Mouse (Mus musculus) stomach, embryonic 15.5 days (tissue): ENCODE measurements around the gene Chit1. TPM values are rescaled to one million over a fixed set of nuclear protein-coding genes. Genes with fewer than 3 reads are reported as not detected.

Experiments
- ATAC-seq: fragments of 200-750 bp; cut with Nextera tagmentation; 2 replicates; pipeline ENCODE4 v1.8.0; 2017; ENCODE audit warnings: low read depth, moderate number of reproducible peaks, moderate TSS enrichment; ENCODE audit not compliant: insufficient read depth, low FRiP score
- H3K27ac ChIP-seq: fragments of 300-500 bp; sonication (generic); 2 replicates; pipeline ENCODE4 v1.5.1; 2015; ENCODE audit warnings: mild to moderate bottlenecking, inconsistent platforms
- H3K27me3 ChIP-seq: fragments of 300-500 bp; sonication (generic); replicated peaks from 2 replicates; pipeline ENCODE4 v1.6.1; 2015; ENCODE audit warnings: inconsistent platforms
- H3K36me3 ChIP-seq: fragments of 300-500 bp; sonication (generic); 2 replicates; pipeline ENCODE4 v1.6.1; 2015; ENCODE audit warnings: inconsistent platforms
- H3K4me1 ChIP-seq: fragments of 300-500 bp; sonication (generic); 2 replicates; pipeline ENCODE4 v1.6.1; 2015; ENCODE audit warnings: inconsistent platforms
- H3K4me2 ChIP-seq: fragments of 300-500 bp; sonication (generic); 2 replicates; pipeline ENCODE4 v1.6.1; 2015; ENCODE audit warnings: mild to moderate bottlenecking, inconsistent platforms
- H3K4me3 ChIP-seq: fragments of 300-500 bp; sonication (generic); replicated peaks from 2 replicates; pipeline ENCODE4 v1.5.1; 2015; ENCODE audit warnings: inconsistent platforms
- H3K9ac ChIP-seq: fragments of 300-500 bp; sonication (generic); 2 replicates; pipeline ENCODE4 v1.6.1; 2015; ENCODE audit warnings: inconsistent platforms
- H3K9me3 ChIP-seq: fragments of 300-500 bp; sonication (generic); 2 replicates; pipeline ENCODE4 v1.6.1; 2016; ENCODE audit warnings: inconsistent platforms
- WGBS: fragments of 180-500 bp; shearing (Covaris S2); methylation state at CpG from one replicate; pipeline ENCODE4 v1.1.7; 2015; 5-methylcytosine and 5-hydroxymethylcytosine counted together
- polyA plus RNA-seq: library from polyadenylated mRNA; unstranded; fragments of >200 nt; fragmentation: Nextera tagmentation; extraction: Ambion mirVana; gene quantifications from 2 replicates; pipeline ENCODE4 v1.2.1, GENCODE M21; 2015

Chit1 gene
- polyA plus RNA-seq, 1 experiment from 2014 or later: 1.1 TPM

DNA sequence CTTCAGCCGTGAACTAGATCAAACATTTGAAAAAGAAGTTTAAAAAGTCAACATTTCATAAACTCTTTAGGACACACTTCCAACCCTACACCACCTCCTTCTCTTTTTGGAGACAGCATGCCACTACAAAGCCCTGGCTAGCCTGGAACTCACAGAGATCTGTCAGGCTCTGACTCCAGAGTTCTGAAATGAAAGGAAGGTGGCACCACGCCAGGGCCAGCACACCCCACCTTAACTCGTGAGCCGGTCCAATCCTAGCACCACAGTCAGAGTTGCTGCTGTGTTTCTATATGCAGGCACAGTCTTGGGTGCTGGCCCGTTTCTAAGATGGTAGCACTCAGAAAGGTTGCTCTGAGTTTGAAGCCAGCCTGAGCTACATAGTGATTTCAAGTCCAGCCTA lies 6.1 kb downstream of the Chit1 start:
- no peak for ATAC-seq
- no peak overlapping the region for H3K9ac ChIP-seq
- no peaks in the 10 kb centered on the region for H3K36me3 ChIP-seq

GRCm38 (mm10) chr1:134120179-134120578 lies 9.1 kb downstream of the Chit1 start:
- H3K36me3 ChIP-seq: no peaks in the 10 kb centered on the region
- no peak overlapping the region for H3K27ac ChIP-seq
- no peak overlapping the region for H3K4me2 ChIP-seq
- no peaks in the 10 kb centered on the region for H3K4me1 ChIP-seq
- no peaks in the 10 kb centered on the region for H3K27me3 ChIP-seq
- under 1% methylated on average over 5 of the region's 5 CpGs for WGBS
- H3K4me3 ChIP-seq: no peak overlapping the region
- H3K9me3 ChIP-seq: no peaks in the 10 kb centered on the region
- H3K9ac ChIP-seq: no peak overlapping the region
- no peak for ATAC-seq

More for the DNA sequence above, 6.1 kb downstream of the Chit1 start:
- H3K4me2 ChIP-seq: no peak overlapping the region
- no peaks in the 10 kb centered on the region for H3K4me1 ChIP-seq
- WGBS: 62% methylated on average over 5 of the region's 5 CpGs
- no peak overlapping the region for H3K4me3 ChIP-seq
- no peaks in the 10 kb centered on the region for H3K27me3 ChIP-seq
- no peak overlapping the region for H3K27ac ChIP-seq
- no peaks in the 10 kb centered on the region for H3K9me3 ChIP-seq

GRCm38 (mm10) chr1:134122195-134122594 lies 11.2 kb downstream of the Chit1 start:
- H3K36me3 ChIP-seq: no peaks in the 10 kb centered on the region
- ATAC-seq: no peak
- H3K4me1 ChIP-seq: no peaks in the 10 kb centered on the region
- H3K9me3 ChIP-seq: no peaks in the 10 kb centered on the region
- H3K27ac ChIP-seq: no peak overlapping the region
- no peaks in the 10 kb centered on the region for H3K27me3 ChIP-seq
- H3K4me3 ChIP-seq: no peak overlapping the region
- no peak overlapping the region for H3K4me2 ChIP-seq
- 57% methylated on average over 9 of the region's 9 CpGs for WGBS
- no peak overlapping the region for H3K9ac ChIP-seq

DNA sequence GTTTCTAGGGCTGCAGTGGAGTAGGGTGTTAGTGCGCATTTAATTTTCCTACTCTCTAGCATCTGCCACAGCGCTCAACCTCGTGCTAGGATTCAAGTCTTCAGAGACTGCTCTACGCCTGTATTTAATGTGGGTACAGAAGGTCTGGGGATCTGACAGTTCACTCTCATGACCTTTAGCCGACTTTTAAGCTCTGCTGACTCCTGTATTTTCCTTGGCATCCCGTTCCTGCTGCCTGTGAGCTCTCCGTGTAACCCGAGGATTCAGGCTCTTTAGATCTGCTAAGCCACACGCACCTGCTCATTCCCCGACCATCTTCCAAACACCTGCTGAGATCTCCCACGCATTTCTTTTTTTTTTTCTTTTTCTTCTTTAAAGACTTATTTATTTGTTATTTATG lies 22.3 kb downstream of the Chit1 start:
- no peak for ATAC-seq
- Histone ChIP-seq H3K4me3 (no peak overlapping the region), H3K27me3 (no peaks in the 10 kb centered on the region), H3K9ac (no peak overlapping the region), H3K27ac (no peak overlapping the region), H3K36me3 (no peaks in the 10 kb centered on the region), H3K4me1 (no peaks in the 10 kb centered on the region), H3K4me2 (no peak overlapping the region), H3K9me3 (no peaks in the 10 kb centered on the region)
- WGBS: 62% methylated on average over 11 of the region's 11 CpGs

DNA sequence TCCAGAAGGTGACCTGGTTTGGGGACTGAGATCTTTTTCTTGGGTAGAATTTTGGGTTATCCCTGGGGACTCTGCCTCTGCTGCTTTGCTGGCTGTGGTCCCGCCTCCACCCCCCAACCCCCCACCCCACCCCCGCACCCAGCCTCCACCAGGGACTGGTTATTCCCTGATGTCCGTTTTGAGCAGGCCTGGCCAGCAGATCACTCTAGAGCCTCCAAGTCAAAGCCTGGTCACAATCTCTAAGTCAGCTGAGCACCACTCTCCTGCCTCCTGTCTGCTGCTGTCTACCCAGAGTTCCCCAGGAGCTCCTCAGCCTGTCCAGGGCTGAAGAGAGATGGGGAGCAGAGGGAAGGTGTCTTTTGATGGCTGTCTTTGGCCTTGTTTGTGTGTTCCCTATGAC lies 25.3 kb downstream of the Chit1 start:
- Histone ChIP-seq H3K36me3 (no peaks in the 10 kb centered on the region), H3K9me3 (no peaks in the 10 kb centered on the region), H3K4me1 (no peaks in the 10 kb centered on the region), H3K4me3 (no peak overlapping the region), H3K9ac (no peak overlapping the region), H3K27me3 (no peaks in the 10 kb centered on the region), H3K4me2 (no peak overlapping the region), H3K27ac (no peak overlapping the region)
- 52% methylated on average over 3 of the region's 3 CpGs for WGBS
- no peak for ATAC-seq

- H3K9ac ChIP-seq: no peak overlapping the region
- 73% methylated on average over 9 of the region's 9 CpGs for WGBS
- no peak for ATAC-seq
Measured at GRCm38 (mm10) chr1:134138424-134138823, 27.4 kb downstream of the Chit1 start.

DNA sequence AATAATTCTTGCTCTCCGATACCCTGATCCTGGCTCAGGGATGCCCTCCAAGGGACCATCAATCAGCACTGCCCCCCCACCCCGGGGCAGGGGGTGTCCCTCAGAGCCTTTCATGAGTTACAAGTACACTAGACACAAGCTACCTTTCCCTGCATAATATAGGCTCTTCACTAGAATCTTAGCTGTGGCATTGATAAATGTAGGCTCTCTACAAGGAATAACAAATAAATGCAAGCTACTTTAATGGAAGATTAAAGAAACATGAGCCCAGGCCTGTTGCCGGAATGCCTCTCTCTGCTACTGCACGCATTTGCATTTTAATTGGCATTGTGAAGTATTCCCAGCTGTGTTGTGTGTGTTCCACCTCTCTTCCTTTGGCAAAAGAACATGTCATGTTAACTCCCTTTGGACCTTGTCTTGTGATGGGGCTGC lies 31.3 kb downstream of the Chit1 start:
- no peak overlapping the region for H3K4me3 ChIP-seq
- no peaks in the 10 kb centered on the region for H3K36me3 ChIP-seq
- no peak for ATAC-seq
- 54% methylated on average over 4 of the region's 4 CpGs for WGBS
- no peak overlapping the region for H3K9ac ChIP-seq
- H3K4me2 ChIP-seq: no peak overlapping the region
- no peak overlapping the region for H3K27ac ChIP-seq
- H3K9me3 ChIP-seq: no peaks in the 10 kb centered on the region
- no peaks in the 10 kb centered on the region for H3K4me1 ChIP-seq
- no peaks in the 10 kb centered on the region for H3K27me3 ChIP-seq

More at GRCm38 (mm10) chr1:134138424-134138823, 27.4 kb downstream of the Chit1 start:
- no peak overlapping the region for H3K4me2 ChIP-seq
- no peak overlapping the region for H3K27ac ChIP-seq
- no peaks in the 10 kb centered on the region for H3K36me3 ChIP-seq
- H3K9me3 ChIP-seq: no peaks in the 10 kb centered on the region
- no peak overlapping the region for H3K4me3 ChIP-seq
- no peaks in the 10 kb centered on the region for H3K27me3 ChIP-seq
- no peaks in the 10 kb centered on the region for H3K4me1 ChIP-seq

GRCm38 (mm10) chr1:134146066-134146465 lies 35.0 kb downstream of the Chit1 start:
- no peak for ATAC-seq
- Histone ChIP-seq H3K36me3 (no peaks in the 10 kb centered on the region), H3K9me3 (no peaks in the 10 kb centered on the region), H3K27me3 (no peaks in the 10 kb centered on the region), H3K9ac (no peak overlapping the region), H3K4me3 (no peak overlapping the region), H3K4me2 (no peak overlapping the region), H3K4me1 (no peaks in the 10 kb centered on the region), H3K27ac (no peak overlapping the region)
- WGBS: 90% methylated on average over 8 of the region's 8 CpGs

GRCm38 (mm10) chr1:134150076-134150475 lies 39.0 kb downstream of the Chit1 start:
- H3K9ac ChIP-seq: no peak overlapping the region
- no peaks in the 10 kb centered on the region for H3K27me3 ChIP-seq
- 0 out of 2 replicates have a peak, but pooled peaks cover 2% of the 10 kb centered on the region for H3K4me1 ChIP-seq
- WGBS: 62% methylated on average over 8 of the region's 8 CpGs
- ATAC-seq: no peak
- H3K4me2 ChIP-seq: no peak overlapping the region
- no peaks in the 10 kb centered on the region for H3K9me3 ChIP-seq
- H3K27ac ChIP-seq: no peak overlapping the region
- H3K4me3 ChIP-seq: no peak overlapping the region
- no peaks in the 10 kb centered on the region for H3K36me3 ChIP-seq

- Histone ChIP-seq H3K4me2 (no peak overlapping the region), H3K9ac (no peak overlapping the region), H3K4me3 (no peak overlapping the region), H3K36me3 (no peaks in the 10 kb centered on the region), H3K27ac (no peak overlapping the region), H3K9me3 (no peaks in the 10 kb centered on the region), H3K4me1 (0 out of 2 replicates have a peak, but pooled peaks cover 2% of the 10 kb centered on the region), H3K27me3 (no peaks in the 10 kb centered on the region)
- 90% methylated on average over 9 of the region's 9 CpGs for WGBS
- no peak for ATAC-seq
Measured at GRCm38 (mm10) chr1:134150745-134151144, 39.7 kb downstream of the Chit1 start.

DNA sequence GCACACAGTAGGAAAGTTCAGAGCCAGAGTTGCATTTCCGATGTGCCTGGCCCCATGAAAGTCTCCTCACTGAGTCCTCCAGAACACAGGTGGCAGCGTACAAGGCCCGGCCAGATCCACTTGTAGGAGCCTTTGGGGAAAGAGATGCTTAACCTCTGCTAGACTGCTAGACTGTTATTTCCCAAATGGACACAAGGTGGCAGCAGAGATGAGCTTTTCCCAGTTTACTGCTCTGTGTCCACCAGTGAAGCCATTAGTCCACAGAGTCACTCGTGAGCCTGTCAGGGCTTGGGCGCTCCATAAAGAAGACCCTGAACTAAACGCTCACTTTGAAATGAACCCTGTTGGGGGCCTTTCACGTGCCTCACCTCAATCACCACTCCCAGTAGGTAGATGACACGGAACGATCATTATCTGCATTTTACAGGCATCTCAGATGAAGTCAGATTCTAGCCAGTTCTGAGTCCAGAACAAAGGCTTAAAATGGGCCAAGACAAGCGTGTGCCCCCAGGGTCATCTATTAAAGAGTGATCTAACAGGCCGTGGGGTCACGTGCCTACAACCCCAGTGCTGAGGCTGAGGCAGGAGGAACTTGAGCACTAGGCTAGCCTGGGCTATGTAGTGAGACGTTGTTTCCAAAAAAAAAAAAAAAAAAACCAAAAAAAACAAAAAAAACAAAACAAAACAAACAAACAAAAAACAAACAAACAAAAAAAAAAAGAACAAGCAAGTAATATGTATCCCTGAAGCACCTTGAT lies 40.8 kb downstream of the Chit1 start:
- 0 out of 2 replicates have a peak, but pooled peaks cover 2% of the 10 kb centered on the region for H3K4me1 ChIP-seq
- H3K36me3 ChIP-seq: no peaks in the 10 kb centered on the region
- no peak overlapping the region for H3K4me3 ChIP-seq
- no peak overlapping the region for H3K9ac ChIP-seq
- H3K9me3 ChIP-seq: no peaks in the 10 kb centered on the region
- no peak overlapping the region for H3K4me2 ChIP-seq
- no peak for ATAC-seq
- no peaks in the 10 kb centered on the region for H3K27me3 ChIP-seq
- no peak overlapping the region for H3K27ac ChIP-seq
- 29% methylated on average over 13 of the region's 13 CpGs for WGBS

DNA sequence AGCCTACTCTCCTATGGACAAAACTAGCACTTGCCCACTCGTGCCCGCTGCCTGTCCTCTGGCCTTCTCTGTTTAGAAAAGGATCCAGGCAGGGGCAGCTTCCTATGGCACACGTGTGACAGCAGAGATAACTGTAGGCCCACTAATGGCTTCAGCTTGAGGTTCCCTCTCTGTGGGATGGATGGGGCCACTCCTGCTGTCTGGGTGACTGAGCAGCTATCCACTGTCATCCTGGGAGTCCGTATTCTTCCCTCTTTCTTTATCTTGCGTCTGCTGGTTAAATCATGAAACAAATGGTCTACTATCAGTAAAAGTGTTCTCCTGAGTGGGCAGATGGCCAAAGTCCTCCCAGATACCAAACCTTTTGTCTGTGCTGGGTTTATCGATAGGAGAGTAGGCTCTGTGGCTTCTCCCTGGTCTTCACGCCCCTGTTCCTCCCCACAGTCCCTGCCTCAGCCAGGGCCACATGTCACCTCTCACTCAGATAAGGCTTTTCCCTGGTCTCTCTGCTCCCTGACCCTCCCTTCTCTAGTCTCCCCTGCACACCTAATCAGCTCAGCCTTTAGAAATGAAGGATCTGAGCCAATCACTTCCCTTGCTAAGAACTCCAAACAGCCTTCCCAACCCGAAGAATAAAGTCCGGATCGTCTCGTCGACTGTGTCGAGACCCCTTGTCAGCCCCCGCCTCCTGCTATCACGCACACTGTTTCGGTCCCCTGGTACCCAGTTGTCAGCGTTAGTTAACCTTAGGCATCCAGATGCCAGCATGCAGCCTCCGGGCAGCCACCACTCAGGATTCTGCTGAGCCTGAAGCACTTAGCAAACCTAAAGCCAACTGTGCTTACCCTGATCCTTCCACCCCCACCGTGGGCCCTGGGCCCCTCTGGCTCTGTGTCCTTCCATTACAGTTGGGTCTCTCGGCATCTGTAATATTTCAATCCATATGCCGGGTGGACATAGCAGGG lies 41.9 kb downstream of the Chit1 start:
- no peak overlapping the region; the same call in 1 of the 2 replicates for H3K9ac ChIP-seq
- H3K27me3 ChIP-seq: no peaks in the 10 kb centered on the region
- no peaks in the 10 kb centered on the region for H3K9me3 ChIP-seq
- WGBS: 67% methylated on average over 21 of the region's 21 CpGs
- ATAC-seq: no peak
- no peak overlapping the region for H3K4me3 ChIP-seq
- H3K36me3 ChIP-seq: no peaks in the 10 kb centered on the region
- no peak overlapping the region for H3K27ac ChIP-seq
- no peak overlapping the region for H3K4me2 ChIP-seq
- 0 out of 2 replicates have a peak, but pooled peaks cover 2% of the 10 kb centered on the region for H3K4me1 ChIP-seq
